Mouse (Mus musculus) layer of hippocampus, adult 2 months (tissue): ENCODE data around the gene Nexmif. TPM values are rescaled to one million over a fixed set of nuclear protein-coding genes. Genes with fewer than 3 reads are reported as not detected.
A peak's percentile ranks its signal among the peaks of the same experiment; 100 is the strongest.

Experiments
- DNase-seq, 2 experiments: peaks; one replicate each; pipeline ENCODE4 v3.0.0; 2022; ENCODE audit warnings: low spot score in 2 of 2
- H3K27ac ChIP-seq: fragments of 200-600 bp; 2 replicates; pipeline ENCODE4 v1.8.1; 2022
- H3K4me3 ChIP-seq: fragments of 200-600 bp; 2 replicates; pipeline ENCODE4 v1.8.1; 2022; ENCODE audit warnings: mild to moderate bottlenecking
- CTCF ChIP-seq: fragments of 200-600 bp; conservative IDR thresholded peaks from 2 replicates; pipeline ENCODE4 v1.8.1; 2022; ENCODE audit warnings: antibody characterized with exemption, mild to moderate bottlenecking, moderate library complexity
- microRNA-seq, 2 experiments: library from miRNA; unstranded; fragments of <30 nt; microRNA quantifications; one replicate each; pipeline ENCODE4 v1.2.0; 2021
- total RNA-seq, 2 experiments: library from RNA; stranded (reverse); gene quantifications; 2 replicates each; pipeline ENCODE4 v1.2.3; 2021

Nexmif gene
- total RNA-seq, 2 experiments from 2014 or later = 35.8 to 39.3 TPM

DNA sequence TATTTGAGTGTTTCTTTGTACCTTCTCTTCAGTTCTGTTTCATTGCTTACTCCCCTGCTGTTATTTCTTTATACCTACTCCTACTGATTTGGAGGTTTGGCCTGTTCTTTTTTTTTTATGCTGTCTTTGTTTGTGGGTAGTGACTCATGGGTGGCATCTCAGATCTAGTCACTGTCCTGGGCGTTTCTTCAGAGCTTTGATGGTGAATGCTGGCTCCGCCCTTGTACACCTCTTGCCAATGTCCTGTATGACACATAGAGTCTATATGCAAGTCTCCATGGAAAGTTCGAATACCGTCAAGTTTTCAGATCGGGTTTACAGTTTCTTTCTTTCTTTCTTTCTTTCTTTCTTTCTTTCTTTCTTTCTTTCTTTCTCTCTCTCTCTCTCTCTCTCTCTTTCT, 167.1 kb downstream of the Nexmif start:
- no peak for DNase-seq
- TF ChIP-seq CTCF = no peak
- Histone ChIP-seq H3K27ac (no peak overlapping the region), H3K4me3 (no peak overlapping the region)

DNA sequence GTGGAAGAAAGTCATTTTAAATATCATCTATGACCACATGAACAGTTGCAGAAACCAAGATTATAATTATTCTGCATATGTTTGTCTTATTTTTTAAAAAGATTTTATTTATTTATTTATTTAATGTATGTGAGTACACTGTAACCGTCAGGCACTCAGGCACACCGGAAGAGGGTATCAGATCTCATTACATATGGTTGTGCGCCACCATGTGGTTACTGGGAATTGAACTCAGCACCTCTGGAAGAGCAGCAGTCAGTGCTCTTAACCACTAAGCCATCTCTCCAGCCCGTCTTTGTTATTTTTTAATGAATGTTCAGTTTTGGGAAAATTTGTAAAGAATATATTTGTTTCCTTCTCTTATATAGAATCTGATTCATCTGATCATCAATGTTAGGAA, 168.2 kb downstream of the Nexmif start:
- peak; percentile 64 for TF ChIP-seq CTCF
- Histone ChIP-seq H3K4me3 (no peak overlapping the region), H3K27ac (no peak overlapping the region)
- no peak for DNase-seq

Small RNA genes within 50 kb of the gene (microRNA-seq; reads per million reads assigned to microRNA genes)
- 0 reads per million in 2 experiments for gene Gm24993
- 490 to 630 reads per million in 2 experiments for gene Mir672

Other genes with a start within 250 kb of the Nexmif start
- gene Rlim, start 219.9 kb downstream of the Nexmif start, total RNA-seq = 10 to 100 TPM; 48.5 to 52.3 TPM
- gene Abcb7, start 212.7 kb upstream of the Nexmif start, total RNA-seq = 10 to 100 TPM; 30.4 to 30.8 TPM